Mouse (Mus musculus) midbrain, embryonic 15.5 days (tissue): Measurements from ENCODE around the gene Phf7. TPM values are rescaled to one million over a fixed set of nuclear protein-coding genes. Genes with fewer than 3 reads are reported as not detected.

ENCODE experiments used
- ATAC-seq: fragments of 200-750 bp; cut with Nextera tagmentation; replicated peaks from 2 replicates; pipeline ENCODE4 v1.8.0; 2017; ENCODE audit warnings: moderate TSS enrichment
- H3K27ac ChIP-seq: fragments of 300-500 bp; sonication (generic); 2 replicates; pipeline ENCODE4 v1.5.1; 2015; ENCODE audit warnings: mild to moderate bottlenecking, inconsistent platforms
- H3K27me3 ChIP-seq: fragments of 300-500 bp; sonication (generic); replicated peaks from 2 replicates; pipeline ENCODE4 v1.6.1; 2015; ENCODE audit warnings: inconsistent platforms
- H3K36me3 ChIP-seq: fragments of 300-500 bp; sonication (generic); replicated peaks from 2 replicates; pipeline ENCODE4 v1.6.1; 2015; ENCODE audit warnings: inconsistent platforms
- H3K4me1 ChIP-seq: fragments of 300-500 bp; sonication (generic); 2 replicates; pipeline ENCODE4 v1.6.1; 2015; ENCODE audit warnings: inconsistent platforms
- H3K4me2 ChIP-seq: fragments of 300-500 bp; sonication (generic); 2 replicates; pipeline ENCODE4 v1.6.1; 2015; ENCODE audit warnings: inconsistent platforms, mild to moderate bottlenecking, moderate library complexity
- H3K4me3 ChIP-seq: fragments of 300-500 bp; sonication (generic); 2 replicates; pipeline ENCODE4 v1.5.1; 2015; ENCODE audit warnings: mild to moderate bottlenecking, inconsistent platforms
- H3K9ac ChIP-seq: fragments of 300-500 bp; sonication (generic); 2 replicates; pipeline ENCODE4 v1.6.1; 2015; ENCODE audit warnings: mild to moderate bottlenecking, inconsistent platforms
- H3K9me3 ChIP-seq: fragments of 300-500 bp; sonication (generic); 2 replicates; pipeline ENCODE4 v1.6.1; 2016; ENCODE audit warnings: inconsistent platforms
- WGBS: fragments of 180-500 bp; shearing (Covaris S2); methylation state at CpG from one replicate; pipeline ENCODE4 v1.1.7; 2015; ENCODE audit warnings: mixed read lengths; 5-methylcytosine and 5-hydroxymethylcytosine counted together
- polyA plus RNA-seq: library from polyadenylated mRNA; unstranded; fragments of >200 nt; fragmentation: Nextera tagmentation; extraction: Ambion mirVana; gene quantifications from 2 replicates; pipeline ENCODE4 v1.2.1, GENCODE M21; 2015

Gene Phf7
- polyA plus RNA-seq, 1 experiment from 2014 or later = 9.9 TPM

DNA sequence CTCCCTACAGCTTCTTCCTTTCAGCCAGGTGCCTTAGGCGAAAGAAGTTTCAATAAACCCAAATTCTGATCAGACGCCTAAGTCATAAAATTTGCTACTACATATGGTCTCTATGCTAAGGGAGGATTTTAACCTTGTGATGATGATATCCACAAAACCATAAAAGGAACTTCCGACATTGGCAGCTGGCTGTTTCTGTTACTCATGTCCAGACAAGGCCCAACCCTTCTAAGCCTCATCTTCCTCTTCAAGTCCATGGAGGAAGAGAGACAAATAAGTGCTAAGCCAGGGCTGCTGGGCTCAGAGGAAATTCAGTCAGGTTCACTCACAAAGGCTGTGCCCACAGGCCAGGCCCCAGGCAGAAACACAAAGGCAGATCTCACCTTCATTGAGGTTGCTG is 61.8 kb downstream of the Phf7 start:
- H3K9me3 ChIP-seq = no peaks in the 10 kb centered on the region
- no peak overlapping the region for H3K4me2 ChIP-seq
- no peaks in the 10 kb centered on the region for H3K27me3 ChIP-seq
- no peak overlapping the region for H3K9ac ChIP-seq
- ATAC-seq = no peak
- H3K36me3 ChIP-seq = peaks cover 75% of the 10 kb centered on the region
- 89% methylated on average over 3 of the region's 3 CpGs for WGBS
- peak overlapping the region; percentile 44 for H3K27ac ChIP-seq
- no peak overlapping the region for H3K4me3 ChIP-seq
- no peaks in the 10 kb centered on the region for H3K4me1 ChIP-seq

DNA sequence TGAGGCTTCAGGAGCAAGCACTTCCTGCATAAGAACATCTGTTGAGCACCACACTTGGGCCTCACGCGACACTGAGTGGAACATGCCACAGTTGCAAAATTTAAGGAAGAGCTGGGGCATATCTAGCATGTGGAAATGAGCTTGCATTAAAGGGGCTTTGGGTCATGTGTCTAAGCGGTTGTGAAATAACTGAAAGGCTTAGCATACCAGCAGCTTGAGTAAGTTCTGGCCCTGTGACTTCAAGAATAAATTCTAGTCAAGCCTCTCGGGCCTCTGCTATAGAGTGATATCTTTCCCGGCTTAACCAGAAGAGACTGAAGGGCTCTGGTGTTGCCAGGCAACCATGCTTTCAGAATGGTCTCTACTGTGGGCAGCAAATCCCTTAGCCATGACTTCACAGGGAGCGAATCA is 62.3 kb downstream of the Phf7 start:
- Histone ChIP-seq H3K9ac (no peak overlapping the region), H3K27ac (no peak overlapping the region)
- 35% methylated on average over 6 of the region's 6 CpGs for WGBS

More for the DNA sequence above, 62.3 kb downstream of the Phf7 start:
- Histone ChIP-seq H3K4me1 (no peaks in the 10 kb centered on the region), H3K4me2 (no peak overlapping the region), H3K9me3 (no peaks in the 10 kb centered on the region), H3K36me3 (peaks cover 80% of the 10 kb centered on the region), H3K27me3 (no peaks in the 10 kb centered on the region), H3K4me3 (no peak overlapping the region)
- ATAC-seq = peak; percentile 74

Other genes starting within 250 kb of the Phf7 start
- 53.0 and 63.3 TPM in 2 replicates for gene Glt8d1, start 249.9 kb downstream of the Phf7 start, polyA plus RNA-seq
- 273 and 290 TPM in 2 replicates for gene Spcs1, start 249.6 kb downstream of the Phf7 start, polyA plus RNA-seq
- 134 and 142 TPM in 2 replicates for gene Pbrm1, start 232.2 kb downstream of the Phf7 start, polyA plus RNA-seq
- gene Gnl3, start 232.2 kb downstream of the Phf7 start, polyA plus RNA-seq = 47.8 and 55.1 TPM in 2 replicates
- 51.1 and 51.3 TPM in 2 replicates for gene Smim4, start 122.4 kb downstream of the Phf7 start, polyA plus RNA-seq
- gene Nt5dc2, start 120.3 kb downstream of the Phf7 start, polyA plus RNA-seq = 247 and 295 TPM in 2 replicates
- gene Stab1, start 82.7 kb downstream of the Phf7 start, polyA plus RNA-seq = 22.8 TPM in 2 replicates
- 2.9 and 4.6 TPM in 2 replicates for gene Tnnc1, start 43.0 kb downstream of the Phf7 start, polyA plus RNA-seq
- gene Nisch, start 34.4 kb downstream of the Phf7 start, polyA plus RNA-seq = 420 and 426 TPM in 2 replicates
- 0.65 and 0.86 TPM in 2 replicates for gene Sema3g, start 33.5 kb downstream of the Phf7 start, polyA plus RNA-seq
- 124 and 130 TPM in 2 replicates for gene Bap1, start 133 bp upstream of the Phf7 start, polyA plus RNA-seq
- gene Dnah1, start 72.6 kb upstream of the Phf7 start, polyA plus RNA-seq = 4.6 and 4.9 TPM in 2 replicates
- gene Capn7, start 85.3 kb upstream of the Phf7 start, polyA plus RNA-seq = 85.9 and 89.5 TPM in 2 replicates
- gene Sh3bp5, start 184.8 kb upstream of the Phf7 start, polyA plus RNA-seq = 151 and 161 TPM in 2 replicates
- 8.4 and 10.1 TPM in 2 replicates for gene Eaf1, start 243.1 kb upstream of the Phf7 start, polyA plus RNA-seq
- 42.5 and 48.7 TPM in 2 replicates for gene Mettl6, start 243.7 kb upstream of the Phf7 start, polyA plus RNA-seq